Mouse (Mus musculus): Measurements from ENCODE around the gene Ndufb6. TPM values are rescaled to one million over a fixed set of nuclear protein-coding genes. Genes with fewer than 3 reads are reported as not detected.

Ndufb6 gene
- polyA plus RNA-seq, 1 experiment from 2014 or later = 426 TPM

GRCm38 (mm10) chr4:40268204-40268813 lies 10.9 kb downstream of the Ndufb6 start:
- Histone ChIP-seq H3K4me3 (ENCODE audit: low read length) (peak overlapping the region; percentile 92), H3K27me3 (replicated peaks; ENCODE audit: control insufficient read depth, insufficient read depth, low read length) (no peaks in the 10 kb centered on the region), H3K9me3 (ENCODE audit: control insufficient read depth, low read length) (no peaks in the 10 kb centered on the region), H3K4me2 (ENCODE audit: low read length) (peak overlapping the region; percentile 91), H3K4me1 (ENCODE audit: control insufficient read depth, insufficient read depth, low read depth, low read length) (peaks cover 18% of the 10 kb centered on the region), H3K36me3 (ENCODE audit: control insufficient read depth, insufficient read depth, low read length) (peaks cover 2% of the 10 kb centered on the region; the same call in 1 of the 2 replicates), H3K27ac (ENCODE audit: low read depth, low read length) (peak overlapping the region; percentile 99), H3K9ac (ENCODE audit: low read depth, low read length) (peak overlapping the region; percentile 87)
- under 1% methylated on average over 42 of the region's 50 CpGs for WGBS
- ATAC-seq = peak; percentile 82

- Histone ChIP-seq H3K9me3 (ENCODE audit: control insufficient read depth, low read length) (no peaks in the 10 kb centered on the region), H3K9ac (ENCODE audit: low read depth, low read length) (peak overlapping the region; percentile 87), H3K36me3 (ENCODE audit: control insufficient read depth, insufficient read depth, low read length) (peaks cover 2% of the 10 kb centered on the region; the same call in 1 of the 2 replicates), H3K4me2 (ENCODE audit: low read length) (peak overlapping the region; percentile 91), H3K27me3 (replicated peaks; ENCODE audit: control insufficient read depth, insufficient read depth, low read length) (no peaks in the 10 kb centered on the region), H3K27ac (ENCODE audit: low read depth, low read length) (peak overlapping the region; percentile 99; the same call in 1 of the 2 replicates), H3K4me1 (ENCODE audit: control insufficient read depth, insufficient read depth, low read depth, low read length) (peaks cover 18% of the 10 kb centered on the region), H3K4me3 (ENCODE audit: low read length) (peak overlapping the region; percentile 92)
- peak; percentile 2; the same call in 1 of the 2 replicates for ATAC-seq
- WGBS = 69% methylated on average over 7 of the region's 7 CpGs
Measured at GRCm38 (mm10) chr4:40267681-40268080, 11.5 kb downstream of the Ndufb6 start.

- no peak for ATAC-seq
- Histone ChIP-seq H3K4me2 (ENCODE audit: low read length) (no peak overlapping the region), H3K27ac (ENCODE audit: low read depth, low read length) (no peak overlapping the region), H3K27me3 (replicated peaks; ENCODE audit: control insufficient read depth, insufficient read depth, low read length) (no peaks in the 10 kb centered on the region), H3K4me3 (ENCODE audit: low read length) (no peak overlapping the region), H3K9ac (ENCODE audit: low read depth, low read length) (no peak overlapping the region), H3K9me3 (ENCODE audit: control insufficient read depth, low read length) (no peaks in the 10 kb centered on the region), H3K36me3 (ENCODE audit: control insufficient read depth, insufficient read depth, low read length) (peaks cover 24% of the 10 kb centered on the region), H3K4me1 (ENCODE audit: control insufficient read depth, insufficient read depth, low read depth, low read length) (peaks cover 18% of the 10 kb centered on the region)
- WGBS = 100% methylated on average over 1 of the region's 1 CpGs
Measured at GRCm38 (mm10) chr4:40264321-40264720, 14.9 kb downstream of the Ndufb6 start.

- no peak overlapping the region for H3K4me3 ChIP-seq (ENCODE audit: low read length)
- H3K4me2 ChIP-seq (ENCODE audit: low read length) = no peak overlapping the region
- no peak for ATAC-seq
- no peak overlapping the region for H3K27ac ChIP-seq (ENCODE audit: low read depth, low read length)
- no peaks in the 10 kb centered on the region for H3K36me3 ChIP-seq (ENCODE audit: control insufficient read depth, insufficient read depth, low read length)
- no peaks in the 10 kb centered on the region for H3K27me3 ChIP-seq (replicated peaks; ENCODE audit: control insufficient read depth, insufficient read depth, low read length)
- WGBS = 86% methylated on average over 8 of the region's 8 CpGs
- no peaks in the 10 kb centered on the region for H3K9me3 ChIP-seq (ENCODE audit: control insufficient read depth, low read length)
- H3K9ac ChIP-seq (ENCODE audit: low read depth, low read length) = no peak overlapping the region
- no peaks in the 10 kb centered on the region for H3K4me1 ChIP-seq (ENCODE audit: control insufficient read depth, insufficient read depth, low read depth, low read length)
Measured at GRCm38 (mm10) chr4:40254385-40255103, 24.7 kb downstream of the Ndufb6 start.

GRCm38 (mm10) chr4:40253766-40254165 lies 25.5 kb downstream of the Ndufb6 start:
- WGBS = 85% methylated on average over 2 of the region's 2 CpGs
- ATAC-seq = no peak
- Histone ChIP-seq H3K4me2 (ENCODE audit: low read length) (no peak overlapping the region), H3K4me3 (ENCODE audit: low read length) (no peak overlapping the region), H3K4me1 (ENCODE audit: control insufficient read depth, insufficient read depth, low read depth, low read length) (no peaks in the 10 kb centered on the region), H3K27ac (ENCODE audit: low read depth, low read length) (no peak overlapping the region), H3K27me3 (replicated peaks; ENCODE audit: control insufficient read depth, insufficient read depth, low read length) (no peaks in the 10 kb centered on the region), H3K9me3 (ENCODE audit: control insufficient read depth, low read length) (no peaks in the 10 kb centered on the region), H3K9ac (ENCODE audit: low read depth, low read length) (no peak overlapping the region), H3K36me3 (ENCODE audit: control insufficient read depth, insufficient read depth, low read length) (no peaks in the 10 kb centered on the region)

DNA sequence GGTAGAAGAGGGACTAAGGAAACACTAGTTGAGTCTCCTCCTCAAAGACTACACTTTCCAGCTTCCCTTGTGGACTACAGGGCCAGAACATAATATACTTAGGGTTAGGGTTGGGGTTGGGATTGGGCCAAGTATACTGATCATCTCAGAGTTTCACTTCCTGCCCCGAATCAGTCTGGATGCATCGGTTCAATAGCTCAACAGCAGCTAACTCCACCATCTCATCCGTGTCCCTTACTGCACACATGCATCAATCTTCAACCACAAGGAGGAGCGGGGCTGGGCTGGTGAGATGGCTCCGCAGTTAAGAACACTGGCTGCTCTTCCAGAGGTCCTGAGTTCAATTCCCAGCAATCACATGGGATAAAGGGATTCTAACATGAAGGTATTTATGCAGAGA lies 28.2 kb downstream of the Ndufb6 start:
- Histone ChIP-seq H3K27me3 (replicated peaks; ENCODE audit: control insufficient read depth, insufficient read depth, low read length) (no peaks in the 10 kb centered on the region), H3K9me3 (ENCODE audit: control insufficient read depth, low read length) (no peaks in the 10 kb centered on the region), H3K36me3 (ENCODE audit: control insufficient read depth, insufficient read depth, low read length) (no peaks in the 10 kb centered on the region), H3K4me2 (ENCODE audit: low read length) (no peak overlapping the region), H3K9ac (ENCODE audit: low read depth, low read length) (no peak overlapping the region), H3K4me3 (ENCODE audit: low read length) (no peak overlapping the region), H3K27ac (ENCODE audit: low read depth, low read length) (no peak overlapping the region), H3K4me1 (ENCODE audit: control insufficient read depth, insufficient read depth, low read depth, low read length) (no peaks in the 10 kb centered on the region)
- WGBS = 92% methylated on average over 5 of the region's 5 CpGs
- no peak for ATAC-seq

- WGBS = 85% methylated on average over 8 of the region's 8 CpGs
Measured at GRCm38 (mm10) chr4:40244035-40244434, 35.2 kb downstream of the Ndufb6 start.

GRCm38 (mm10) chr4:40243006-40243405 lies 36.2 kb downstream of the Ndufb6 start:
- Histone ChIP-seq H3K27me3 (replicated peaks; ENCODE audit: control insufficient read depth, insufficient read depth, low read length) (no peaks in the 10 kb centered on the region; the same call in 1 of the 2 replicates), H3K36me3 (ENCODE audit: control insufficient read depth, insufficient read depth, low read length) (no peaks in the 10 kb centered on the region), H3K27ac (ENCODE audit: low read depth, low read length) (no peak overlapping the region), H3K4me2 (ENCODE audit: low read length) (no peak overlapping the region), H3K4me1 (ENCODE audit: control insufficient read depth, insufficient read depth, low read depth, low read length) (peaks cover 12% of the 10 kb centered on the region; the same call in 1 of the 2 replicates), H3K9ac (ENCODE audit: low read depth, low read length) (no peak overlapping the region), H3K4me3 (ENCODE audit: low read length) (no peak overlapping the region), H3K9me3 (ENCODE audit: control insufficient read depth, low read length) (no peaks in the 10 kb centered on the region)
- ATAC-seq = no peak
- WGBS = 86% methylated on average over 4 of the region's 4 CpGs

More at GRCm38 (mm10) chr4:40244035-40244434, 35.2 kb downstream of the Ndufb6 start:
- H3K4me3 ChIP-seq (ENCODE audit: low read length) = no peak overlapping the region
- ATAC-seq = no peak
- no peaks in the 10 kb centered on the region; the same call in 1 of the 2 replicates for H3K27me3 ChIP-seq (replicated peaks; ENCODE audit: control insufficient read depth, insufficient read depth, low read length)
- no peaks in the 10 kb centered on the region for H3K9me3 ChIP-seq (ENCODE audit: control insufficient read depth, low read length)
- no peak overlapping the region for H3K9ac ChIP-seq (ENCODE audit: low read depth, low read length)
- H3K4me1 ChIP-seq (ENCODE audit: control insufficient read depth, insufficient read depth, low read depth, low read length) = peaks cover 6% of the 10 kb centered on the region; the same call in 1 of the 2 replicates
- no peak overlapping the region for H3K27ac ChIP-seq (ENCODE audit: low read depth, low read length)
- H3K4me2 ChIP-seq (ENCODE audit: low read length) = no peak overlapping the region
- no peaks in the 10 kb centered on the region for H3K36me3 ChIP-seq (ENCODE audit: control insufficient read depth, insufficient read depth, low read length)

DNA sequence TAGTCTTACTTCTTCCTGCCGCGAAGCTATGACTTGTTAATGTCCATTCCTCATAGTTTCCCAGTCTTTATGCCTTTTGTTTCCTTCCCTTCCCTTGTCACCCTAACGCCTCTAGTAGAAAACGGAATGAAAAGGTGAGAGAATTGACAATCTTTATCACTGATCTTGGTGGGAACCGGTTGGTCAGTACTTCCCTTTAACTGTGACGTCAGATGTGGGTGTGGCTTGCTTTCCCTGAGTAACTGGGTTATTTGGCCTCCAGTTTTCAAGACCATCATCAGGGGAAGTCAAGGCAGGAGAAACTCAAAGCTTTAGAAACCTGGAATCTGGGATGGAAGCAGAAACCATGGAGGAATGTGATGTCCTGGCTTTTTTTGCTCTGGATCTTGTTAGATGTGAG lies 37.3 kb downstream of the Ndufb6 start:
- WGBS = 60% methylated on average over 6 of the region's 6 CpGs
- Histone ChIP-seq H3K4me3 (ENCODE audit: low read length) (no peak overlapping the region), H3K4me2 (ENCODE audit: low read length) (no peak overlapping the region), H3K9me3 (ENCODE audit: control insufficient read depth, low read length) (no peaks in the 10 kb centered on the region), H3K27ac (ENCODE audit: low read depth, low read length) (no peak overlapping the region), H3K27me3 (replicated peaks; ENCODE audit: control insufficient read depth, insufficient read depth, low read length) (no peaks in the 10 kb centered on the region; the same call in 1 of the 2 replicates), H3K9ac (ENCODE audit: low read depth, low read length) (no peak overlapping the region), H3K4me1 (ENCODE audit: control insufficient read depth, insufficient read depth, low read depth, low read length) (peaks cover 12% of the 10 kb centered on the region; the same call in 1 of the 2 replicates), H3K36me3 (ENCODE audit: control insufficient read depth, insufficient read depth, low read length) (no peaks in the 10 kb centered on the region)
- ATAC-seq = no peak

Measured in hindbrain, embryonic 16.5 days (tissue).